Mouse (Mus musculus) MEL (cell line): ENCODE results near the gene 2300003K06Rik. TPM values are rescaled to one million over a fixed set of nuclear protein-coding genes. Genes with fewer than 3 reads are reported as not detected.
"Not testable (repeated sequence)": the region's sequence is repeated elsewhere in the genome, so short reads cannot be mapped to it uniquely, and the experiment has no call there.

Experiments used
- DNase-seq: peaks from one replicate; pipeline ENCODE4 v3.0.0; 2011; ENCODE audit warnings: low read depth, low spot score
- H3K27ac ChIP-seq: 2 replicates; pipeline ENCODE4 v1.5.1; 2012; ENCODE audit warnings: low read depth, mild to moderate bottlenecking, control low read depth, low read length, moderate library complexity; ENCODE audit not compliant: control insufficient read depth
- H3K27me3 ChIP-seq, 2 experiments: fragments of 150-350 bp in 1 of 2; sonication (generic) in 1 of 2; 2 replicates each; pipeline ENCODE4 v1.6.1; 2012; ENCODE audit warnings: low read length in 2 of 2, mild to moderate bottlenecking in 2 of 2, improper control_type of control experiment in 1 of 2, moderate library complexity in 1 of 2; ENCODE audit not compliant: insufficient read depth in 2 of 2, control insufficient read depth in 1 of 2
- H3K36me3 ChIP-seq, 2 experiments: 2 replicates each; pipeline ENCODE4 v1.6.1; 2012 to 2014; ENCODE audit warnings: low read length in 2 of 2, improper control_type of control experiment in 1 of 2, inconsistent platforms in 1 of 2, mild to moderate bottlenecking in 1 of 2; ENCODE audit not compliant: insufficient read depth in 2 of 2, control insufficient read depth in 1 of 2
- H3K4me1 ChIP-seq, 2 experiments: fragments of 150-350 bp in 1 of 2; sonication (generic) in 1 of 2; 2 replicates each; pipeline ENCODE4 v1.6.1; 2012; ENCODE audit warnings: low read length in 2 of 2, improper control_type of control experiment in 1 of 2, mild to moderate bottlenecking in 1 of 2; ENCODE audit not compliant: insufficient read depth in 2 of 2, control insufficient read depth in 1 of 2
- H3K4me3 ChIP-seq, 2 experiments: fragments of 150-350 bp in 1 of 2; sonication (generic) in 1 of 2; 2 replicates each; pipeline ENCODE4 v1.5.1; 2012; ENCODE audit warnings: low read depth in 2 of 2, low read length in 2 of 2, mild to moderate bottlenecking in 2 of 2, moderate library complexity in 2 of 2, control low read depth in 1 of 2, improper control_type of control experiment in 1 of 2; ENCODE audit not compliant: control insufficient read depth in 1 of 2, insufficient read depth in 1 of 2
- H3K79me2 ChIP-seq: 2 replicates; pipeline ENCODE4 v1.6.1; 2012; ENCODE audit warnings: mild to moderate bottlenecking, low read length, moderate library complexity; ENCODE audit not compliant: control insufficient read depth, poor library complexity, insufficient read depth
- H3K9ac ChIP-seq: 2 replicates; pipeline ENCODE4 v1.6.1; 2012; ENCODE audit warnings: low read depth, mild to moderate bottlenecking, control low read depth, low read length, moderate library complexity; ENCODE audit not compliant: control insufficient read depth, poor library complexity, severe bottlenecking
- H3K9me3 ChIP-seq: fragments of 150-350 bp; sonication (generic); replicated peaks from 2 replicates; pipeline ENCODE4 v1.6.1; 2012; ENCODE audit warnings: mild to moderate bottlenecking, low read length, improper control_type of control experiment, moderate library complexity; ENCODE audit not compliant: insufficient read depth
- USF1 ChIP-seq: IDR thresholded peaks from 2 replicates; pipeline ENCODE4 v1.6.1; 2014; ENCODE audit warnings: low read depth, mild to moderate bottlenecking, inconsistent platforms, low read length, improper control_type of control experiment, moderate library complexity
- polyA plus RNA-seq, 2 experiments: library from polyadenylated mRNA; stranded (reverse) in 1 of 2; unstranded in 1 of 2; fragments of >175 nt in 1 of 2; fragments of >200 nt in 1 of 2; gene quantifications; 2 replicates each; pipeline versions ENCODE4 v1.2.1 to v1.2.4; 2012; ENCODE audit warnings: low replicate concordance in 2 of 2, low read depth in 1 of 2; ENCODE audit not compliant: insufficient read length in 2 of 2, insufficient read depth in 1 of 2, missing spikeins in 1 of 2
- total RNA-seq: library from RNA; depleted of rRNA; stranded (reverse); fragments of 300-350 nt; gene quantifications from 2 replicates; pipeline ENCODE4 v1.2.3, GENCODE M21; 2012

The 2300003K06Rik gene
- total and polyA plus RNA-seq, 3 experiments: not detected

GRCm38 (mm10) chr11:99842185-99842584, 4.3 kb upstream of the 2300003K06Rik start:
- Histone ChIP-seq H3K4me3 (no peak overlapping the region), H3K27ac (no peak overlapping the region), H3K79me2 (no peaks in the 10 kb centered on the region), H3K4me1 (no peaks in the 10 kb centered on the region), H3K9me3 (no peaks in the 10 kb centered on the region), H3K27me3 (no peaks in the 10 kb centered on the region), H3K9ac (no peak overlapping the region), H3K36me3 (no peaks in the 10 kb centered on the region)
- TF ChIP-seq USF1: no peak
- DNase-seq: no peak

- not testable (repeated sequence) for DNase-seq, H3K9ac ChIP-seq, H3K36me3 ChIP-seq, H3K4me1 ChIP-seq, H3K4me3 ChIP-seq, H3K27ac ChIP-seq, H3K79me2 ChIP-seq, H3K27me3 ChIP-seq, H3K9me3 ChIP-seq
These were observed 22.3 kb downstream of the 2300003K06Rik start, which contains the start of gene Gm11564 for GRCm38 (mm10) chr11:99815566-99815965. Gene Gm11564 (minus strand): TSS chr11:99815666.

- not testable (repeated sequence) for H3K4me3 ChIP-seq, H3K36me3 ChIP-seq, H3K9ac ChIP-seq, H3K27ac ChIP-seq, H3K4me1 ChIP-seq, H3K9me3 ChIP-seq, DNase-seq, H3K79me2 ChIP-seq, H3K27me3 ChIP-seq
These were observed 28.1 kb downstream of the 2300003K06Rik start, which contains the start of gene Krtap4-13 for GRCm38 (mm10) chr11:99809792-99810191. Gene Krtap4-13 (minus strand): TSS chr11:99809892.

GRCm38 (mm10) chr11:99804346-99804745, 33.5 kb downstream of the 2300003K06Rik start, which contains the start of gene Gm11554:
Gene Gm11554 (minus strand): TSS chr11:99804446.
- not testable (repeated sequence) for H3K27ac ChIP-seq, H3K4me3 ChIP-seq, H3K4me1 ChIP-seq, H3K79me2 ChIP-seq, H3K9me3 ChIP-seq, H3K9ac ChIP-seq, H3K36me3 ChIP-seq, DNase-seq, H3K27me3 ChIP-seq

- not testable (repeated sequence) for H3K9ac ChIP-seq, DNase-seq, H3K27ac ChIP-seq, H3K9me3 ChIP-seq, H3K4me3 ChIP-seq, H3K27me3 ChIP-seq, H3K4me1 ChIP-seq, H3K36me3 ChIP-seq, H3K79me2 ChIP-seq
These were observed 39.0 kb downstream of the 2300003K06Rik start, which contains the start of gene Gm11569 for GRCm38 (mm10) chr11:99798832-99799231. Gene Gm11569 (minus strand): TSS chr11:99798932.
